Mouse (Mus musculus) spleen, adult 12 weeks (tissue): ENCODE results near the gene Rapgef3.

ENCODE experiments used
- DNase-seq: peaks from one replicate; pipeline ENCODE4 v3.0.0; 2022; ENCODE audit warnings: low spot score

The Rapgef3 gene

GRCm38 (mm10) chr15:97793386-97794153 lies 25.8 kb upstream of the Rapgef3 start:
- DNase-seq, result no peak

GRCm38 (mm10) chr15:97791126-97791700 lies 23.4 kb upstream of the Rapgef3 start:
- no peak for DNase-seq

DNA sequence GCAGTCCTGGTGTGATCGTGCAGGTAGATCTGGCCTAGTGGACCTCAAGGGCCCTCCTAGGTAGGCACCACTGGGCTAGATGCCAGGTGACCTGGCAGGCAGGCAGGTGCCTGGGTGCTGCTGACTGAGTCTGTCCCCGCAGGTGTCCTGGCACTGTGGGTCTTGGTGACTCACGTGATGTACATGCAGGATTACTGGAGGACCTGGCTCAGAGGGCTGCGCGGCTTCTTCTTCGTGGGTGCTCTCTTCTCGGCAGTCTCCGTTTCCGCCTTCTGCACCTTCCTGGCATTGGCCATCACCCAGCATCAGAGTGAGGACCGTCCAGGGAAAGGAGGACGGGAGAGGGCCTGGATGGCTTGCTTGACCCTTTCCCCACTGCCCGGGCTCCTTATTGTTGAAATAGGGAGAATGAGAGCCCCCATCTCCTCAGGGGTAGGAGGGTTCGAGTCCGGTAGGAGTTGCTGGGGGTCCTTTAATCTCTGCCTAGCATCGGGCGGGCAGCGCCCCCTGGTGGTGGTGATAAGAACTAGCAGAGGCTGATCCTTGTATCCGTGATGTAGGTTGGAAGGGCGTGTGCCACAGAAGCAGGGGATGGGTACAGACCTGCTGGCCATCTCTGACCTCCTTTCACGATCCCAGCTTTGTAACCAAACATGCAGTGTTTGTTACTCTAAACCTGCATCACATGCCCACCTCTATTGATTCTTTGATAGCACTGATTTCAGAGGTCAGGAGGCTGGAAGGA lies 22.2 kb upstream of the Rapgef3 start:
- peak; percentile 49 for DNase-seq

DNA sequence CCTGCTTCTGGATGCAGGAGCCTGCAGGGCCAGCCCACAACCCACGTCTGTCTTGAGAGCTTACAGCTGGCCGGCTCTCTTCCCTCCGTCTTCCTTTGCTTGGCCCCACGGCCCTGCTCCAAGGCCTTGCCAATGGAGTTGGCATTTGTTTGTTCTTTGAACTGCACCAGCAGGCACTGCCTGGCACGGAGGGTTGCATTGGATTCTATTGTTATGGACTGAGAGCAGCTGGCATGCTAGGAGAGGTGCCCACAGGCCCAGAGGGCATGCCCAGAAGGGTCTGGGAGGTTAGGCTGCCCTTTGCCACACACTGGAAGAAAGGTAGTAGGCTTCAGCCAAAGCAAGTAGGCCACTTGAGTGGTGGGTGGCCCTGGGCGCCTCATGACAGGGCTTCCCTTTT lies 21.0 kb upstream of the Rapgef3 start:
- DNase-seq, result no peak

- no peak for DNase-seq
Observed at GRCm38 (mm10) chr15:97787799-97788667, 20.3 kb upstream of the Rapgef3 start.

- DNase-seq, result no peak
Observed at GRCm38 (mm10) chr15:97787148-97787798, 19.5 kb upstream of the Rapgef3 start.

- DNase-seq, result peak; percentile 62
Observed at GRCm38 (mm10) chr15:97786412-97787112, 18.8 kb upstream of the Rapgef3 start.

GRCm38 (mm10) chr15:97785731-97786411 lies 18.1 kb upstream of the Rapgef3 start:
- DNase-seq, result peak; percentile 68

GRCm38 (mm10) chr15:97784561-97785161 lies 16.9 kb upstream of the Rapgef3 start:
- no peak for DNase-seq

- peak; percentile 89 for DNase-seq
Observed at GRCm38 (mm10) chr15:97784092-97784559, 16.4 kb upstream of the Rapgef3 start.

DNA sequence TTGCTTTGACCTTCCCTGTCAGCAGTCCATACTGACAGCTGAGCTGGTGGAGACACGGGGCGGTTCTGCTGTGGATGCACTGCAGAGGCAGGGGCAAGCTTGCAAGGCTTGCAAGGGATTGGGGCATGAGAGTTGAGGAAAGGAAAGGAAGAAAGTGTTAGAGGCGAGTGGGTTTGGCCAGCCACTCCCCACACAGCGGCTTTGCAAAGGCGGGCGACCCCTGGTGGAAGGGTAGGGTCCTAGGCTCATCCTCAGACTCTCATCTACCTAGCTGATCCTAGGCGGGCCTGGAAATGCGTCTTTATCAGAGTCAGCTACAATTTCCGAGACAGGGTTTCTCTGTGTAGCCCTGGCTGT lies 15.0 kb upstream of the Rapgef3 start:
- DNase-seq, result peak; percentile 62

DNA sequence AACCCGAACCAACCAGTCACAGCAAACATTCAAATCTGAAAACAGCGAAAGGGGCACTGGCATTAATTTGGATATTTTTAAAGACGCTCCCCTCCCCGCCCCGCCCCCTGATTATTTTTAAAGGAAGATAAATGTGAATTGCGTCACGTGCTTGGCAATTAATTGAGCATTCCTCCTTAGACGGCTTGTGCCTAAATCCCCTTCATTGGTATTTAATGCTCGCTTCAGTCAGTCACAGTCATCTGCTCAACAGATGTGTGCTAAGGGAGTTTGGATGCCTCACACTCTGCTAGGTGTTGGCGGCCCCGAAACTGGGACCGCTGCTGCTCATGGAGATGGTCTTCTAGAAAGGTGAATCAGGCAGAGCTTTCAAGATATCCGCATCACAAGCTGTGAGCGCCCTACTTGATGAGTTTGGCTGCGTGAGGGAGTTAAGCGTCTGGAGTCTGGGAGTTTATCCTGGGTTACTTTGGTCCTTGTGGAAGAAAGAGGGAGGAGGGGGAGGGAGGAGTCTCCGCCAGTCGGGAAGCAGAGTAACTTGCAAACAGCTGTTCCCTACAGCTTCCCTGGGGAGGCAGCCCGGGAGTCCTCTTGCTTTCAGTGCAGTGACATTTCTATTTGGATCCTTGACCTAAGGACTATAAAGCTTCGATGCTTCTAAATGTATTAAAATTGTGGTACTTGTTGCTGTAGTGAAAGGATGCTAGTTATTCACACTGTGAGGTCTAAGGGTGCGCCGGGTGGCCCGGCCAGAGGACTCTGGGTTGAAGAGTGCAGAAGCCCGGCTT lies 14.4 kb upstream of the Rapgef3 start:
- DNase-seq, result no peak

GRCm38 (mm10) chr15:97780611-97781031 lies 12.8 kb upstream of the Rapgef3 start:
- no peak for DNase-seq

- DNase-seq, result no peak
Observed at GRCm38 (mm10) chr15:97779576-97779975, 11.8 kb upstream of the Rapgef3 start.

DNA sequence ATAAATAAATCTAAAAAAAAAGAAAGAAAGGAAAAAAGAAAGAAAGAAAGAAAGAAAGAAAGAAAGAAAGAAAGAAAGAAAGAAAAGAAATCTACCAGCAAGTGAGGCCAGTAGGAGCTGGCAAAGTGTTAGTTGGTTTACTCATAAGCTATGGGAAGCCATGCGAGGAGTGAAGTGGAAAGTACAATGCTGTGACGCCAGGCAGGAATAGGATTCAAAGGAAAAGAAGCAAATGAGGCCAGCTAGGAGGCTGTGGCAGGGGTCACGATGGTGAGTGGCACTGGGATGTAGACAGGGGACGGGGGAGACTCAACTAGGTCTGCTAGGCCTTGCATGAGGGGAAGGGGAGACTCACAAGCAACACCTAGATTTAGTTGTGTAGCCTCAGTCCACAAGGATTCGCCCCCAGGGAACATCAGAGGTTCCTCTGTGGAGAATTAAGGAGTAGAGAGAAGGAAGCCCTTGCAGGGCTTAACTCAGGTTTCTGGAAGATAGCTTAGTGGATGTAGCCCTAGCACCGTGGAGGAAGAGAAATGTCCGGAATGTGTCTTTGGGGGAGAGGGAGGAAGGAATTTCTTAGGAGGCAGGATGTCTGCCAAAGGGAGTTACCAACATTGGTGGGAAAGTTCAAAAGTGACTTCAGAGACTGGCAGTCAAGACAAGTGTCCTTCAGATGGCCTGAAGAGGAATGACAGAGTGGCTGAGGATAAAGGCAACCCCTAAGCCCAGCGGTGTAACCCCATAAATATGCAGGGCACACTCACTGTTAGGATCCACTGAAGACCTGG lies 10.7 kb upstream of the Rapgef3 start, which contains the start of gene Slc48a1:
TSS of gene Slc48a1 (plus strand) at position 210 of the 788 bp plus-strand sequence.
- DNase-seq, result no peak

GRCm38 (mm10) chr15:97776919-97777318 lies 9.1 kb upstream of the Rapgef3 start:
- no peak for DNase-seq

DNA sequence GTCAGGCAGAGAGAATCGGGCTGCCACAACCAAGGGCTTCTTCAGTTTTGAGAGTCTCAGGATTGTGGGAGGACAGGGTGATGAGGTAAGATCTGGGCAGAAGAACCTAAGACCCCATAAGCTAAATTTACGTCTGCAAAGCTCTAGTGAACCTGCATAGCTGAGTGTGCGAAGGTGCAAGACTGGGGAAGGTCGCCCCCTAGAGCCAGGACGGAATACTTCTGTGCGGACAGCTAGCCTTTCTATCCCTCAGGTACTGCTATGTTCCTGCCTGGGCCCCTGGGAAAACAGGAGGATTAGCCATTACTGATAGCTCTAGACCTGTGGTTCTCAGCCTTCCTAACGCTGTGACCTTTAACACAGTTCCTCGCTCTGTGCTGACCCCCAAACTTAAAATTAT lies 8.7 kb upstream of the Rapgef3 start:
- no peak for DNase-seq

- no peak for DNase-seq
Observed at GRCm38 (mm10) chr15:97773961-97774370, 6.2 kb upstream of the Rapgef3 start.
